Mouse (Mus musculus) c-Kit-positive CD71-positive TER-119-negative erythroid progenitor cells, embryonic 14.5 days (primary cell): ENCODE results near the gene Uvssa.
"Not testable (repeated sequence)": the region's sequence is repeated elsewhere in the genome, so short reads cannot be mapped to it uniquely, and the experiment has no call there.

Experiments used
- DNase-seq: peaks from one replicate; pipeline ENCODE4 v3.0.0-alpha.2; 2013; ENCODE audit warnings: low read depth

Uvssa gene

GRCm38 (mm10) chr5:33378302-33378854, at the start of gene Uvssa:
TSS of gene Uvssa (plus strand) at chr5:33378549.
- DNase-seq, result peak; percentile 100

GRCm38 (mm10) chr5:33334381-33335272, 43.7 kb upstream of the Uvssa start:
- DNase-seq, result no peak

DNA sequence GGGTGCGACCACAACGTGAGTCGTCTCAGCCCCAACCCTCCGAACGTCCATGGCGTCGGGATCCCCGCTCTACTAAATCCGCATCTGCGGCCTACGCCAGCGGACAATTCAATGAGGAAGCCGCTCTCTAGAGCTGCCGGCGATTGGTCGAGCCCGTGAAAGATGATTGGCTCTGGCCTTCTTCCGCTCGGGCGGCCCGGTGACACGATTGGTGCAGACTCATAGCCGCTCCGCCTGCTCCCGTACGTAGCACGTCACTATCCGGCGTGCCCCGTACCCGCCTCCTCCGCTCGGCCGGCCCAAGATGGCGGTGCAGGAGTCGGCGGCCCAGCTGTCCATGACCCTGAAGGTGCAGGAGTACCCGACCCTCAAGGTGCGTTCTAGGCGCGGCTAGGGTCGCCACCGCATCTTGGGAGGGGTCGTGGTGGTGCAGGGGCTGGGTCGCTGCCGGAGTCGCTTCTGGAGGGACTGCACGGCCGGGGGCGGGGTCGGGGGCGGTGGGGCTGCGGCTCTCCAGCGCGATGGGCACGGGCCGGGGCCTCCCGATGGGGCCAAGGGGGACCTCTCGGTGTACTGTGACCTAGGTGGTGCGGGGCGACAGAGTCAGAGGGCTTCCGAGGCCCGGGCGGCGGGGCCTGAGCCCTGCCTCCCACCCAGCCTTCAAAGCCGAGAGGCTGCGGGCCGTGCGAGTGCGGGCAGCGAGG, 42.9 kb upstream of the Uvssa start, which contains the start of gene Maea:
Gene Maea (plus strand): TSS at position 237 of the 704 bp plus-strand sequence.
- peak; percentile 88 for DNase-seq

GRCm38 (mm10) chr5:33335977-33336360, 42.4 kb upstream of the Uvssa start:
- peak; percentile 33 for DNase-seq

GRCm38 (mm10) chr5:33337206-33337605, 41.1 kb upstream of the Uvssa start:
- DNase-seq, result no peak

DNA sequence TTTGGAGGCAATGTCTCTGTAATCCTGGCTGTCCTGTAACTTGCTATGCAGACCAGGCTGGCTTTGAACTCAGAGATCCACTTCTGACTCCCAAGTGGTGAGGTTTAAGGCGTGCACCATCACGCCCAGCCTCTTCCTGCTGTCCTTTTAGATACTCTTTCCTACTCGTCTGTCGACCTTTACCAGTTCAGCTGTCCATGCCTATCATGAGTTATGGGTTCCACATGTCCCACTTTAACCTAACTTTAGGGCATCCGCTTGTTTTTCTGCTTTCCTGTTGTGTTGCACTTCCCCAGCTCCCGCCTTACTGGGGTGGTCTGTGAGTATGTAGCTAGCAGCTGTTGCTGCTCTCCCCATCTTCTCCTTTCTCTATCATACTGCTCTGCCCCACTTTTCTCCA, 37.2 kb upstream of the Uvssa start:
- DNase-seq, result no peak

GRCm38 (mm10) chr5:33342248-33342647, 36.1 kb upstream of the Uvssa start:
- DNase-seq, result not testable (repeated sequence)

GRCm38 (mm10) chr5:33342821-33343220, 35.5 kb upstream of the Uvssa start:
- DNase-seq, result no peak

- DNase-seq, result no peak
Observed at GRCm38 (mm10) chr5:33343571-33343970, 34.8 kb upstream of the Uvssa start.

- peak; percentile 30 for DNase-seq
Observed at GRCm38 (mm10) chr5:33344070-33344469, 34.3 kb upstream of the Uvssa start.

- DNase-seq, result no peak
Observed at GRCm38 (mm10) chr5:33347620-33348019, 30.7 kb upstream of the Uvssa start.

DNA sequence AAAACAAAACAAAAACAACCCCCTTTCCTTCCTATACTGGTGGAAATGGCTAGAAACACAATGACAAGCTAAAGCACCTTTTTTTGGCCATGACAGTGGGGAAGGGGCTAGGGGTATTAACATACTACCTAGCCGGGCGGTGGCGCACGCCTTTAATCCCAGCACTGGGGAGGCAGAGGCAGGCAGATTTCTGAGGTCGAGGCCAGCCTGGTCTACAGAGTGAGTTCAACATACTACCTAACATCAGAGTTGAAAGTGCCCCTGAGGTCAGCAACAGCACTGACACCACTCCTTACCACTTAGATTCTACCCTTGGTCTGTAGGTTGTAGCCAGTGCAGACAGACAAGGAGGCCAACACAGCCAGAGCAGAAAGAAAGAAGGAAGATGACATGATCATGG, 29.1 kb upstream of the Uvssa start:
- DNase-seq, result no peak

DNA sequence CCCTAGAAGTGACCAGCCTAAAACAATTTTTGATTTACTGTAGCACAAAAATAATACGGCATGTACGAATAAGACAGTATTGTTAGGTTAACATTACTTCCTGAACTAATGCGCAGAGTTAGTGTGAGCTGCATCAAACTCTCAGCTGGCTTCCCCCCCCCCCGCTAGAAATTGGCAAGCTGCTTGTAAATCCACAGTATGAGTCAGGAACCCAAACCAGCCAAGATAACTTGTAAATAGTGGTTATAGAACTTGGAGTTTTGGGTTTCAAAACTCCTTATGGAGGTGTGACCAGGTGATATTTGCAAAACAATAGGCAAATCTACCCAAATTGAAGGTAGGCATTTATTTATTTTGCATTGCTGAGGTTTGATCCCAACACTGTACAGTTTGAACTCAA, 28.6 kb upstream of the Uvssa start:
- no peak for DNase-seq

- DNase-seq, result no peak
Observed at GRCm38 (mm10) chr5:33351556-33352272, 26.6 kb upstream of the Uvssa start.

- DNase-seq, result no peak
Observed at GRCm38 (mm10) chr5:33352273-33352645, 26.1 kb upstream of the Uvssa start.

GRCm38 (mm10) chr5:33353011-33353410, 25.3 kb upstream of the Uvssa start:
- DNase-seq, result no peak

DNA sequence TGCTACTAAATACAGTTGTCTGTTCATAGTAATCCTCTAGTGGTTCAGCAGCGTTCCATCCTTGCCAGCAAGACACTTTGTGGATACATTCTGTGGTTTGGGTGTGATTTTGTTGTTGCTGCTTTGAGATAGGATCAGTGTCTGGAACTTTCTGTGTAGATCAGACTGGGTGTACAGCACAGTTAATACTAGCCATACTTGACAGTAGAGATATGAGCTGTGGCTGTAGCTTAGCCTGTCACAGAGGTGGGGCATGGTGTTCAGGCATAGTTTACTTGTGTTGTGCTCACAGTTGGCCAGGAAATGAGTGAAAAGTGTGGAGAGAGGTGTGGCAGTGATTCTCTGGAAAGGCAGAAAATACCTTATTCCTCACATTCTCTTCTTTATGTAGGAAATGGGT, 20.9 kb upstream of the Uvssa start:
- DNase-seq, result no peak

DNA sequence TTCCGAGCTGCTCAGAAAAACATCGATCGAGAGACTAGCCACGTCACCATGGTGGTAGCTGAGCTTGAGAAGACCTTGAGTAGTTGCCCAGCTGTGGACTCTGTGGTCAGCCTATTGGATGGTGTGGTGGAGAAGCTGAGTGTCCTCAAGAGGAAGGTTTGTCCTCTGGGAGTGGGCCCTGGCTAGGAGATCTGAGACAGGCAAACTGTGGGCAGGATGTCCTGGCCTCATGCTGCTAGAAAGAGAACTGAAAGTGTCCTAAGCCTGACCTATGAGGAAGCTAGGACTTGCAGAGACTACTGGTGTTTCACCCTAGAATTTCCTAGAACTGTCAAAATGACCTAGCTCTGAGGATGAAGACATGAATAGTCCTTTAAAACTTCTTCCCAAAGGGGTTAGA, 19.9 kb upstream of the Uvssa start:
- DNase-seq, result no peak

GRCm38 (mm10) chr5:33363263-33363662, 15.1 kb upstream of the Uvssa start:
- no peak for DNase-seq

DNA sequence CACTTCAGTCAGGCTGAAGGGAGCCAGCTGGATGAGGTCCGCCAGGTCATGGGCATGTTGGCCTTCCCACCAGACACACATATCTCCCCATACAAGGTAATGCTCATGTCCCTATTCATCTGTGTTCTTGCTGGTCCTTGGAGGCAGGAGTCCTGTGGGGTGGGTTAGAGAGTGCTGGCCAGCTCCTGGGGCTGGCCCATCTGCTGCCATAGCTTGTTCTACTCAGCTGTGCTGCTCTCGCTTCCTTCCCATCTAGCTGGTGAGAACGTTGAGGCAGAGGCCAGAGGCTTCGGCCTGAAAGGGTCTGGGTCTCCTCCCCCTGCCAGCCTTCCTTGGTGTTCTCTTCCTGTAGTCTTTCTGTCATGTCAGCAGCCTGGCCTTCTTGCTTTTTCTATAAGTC, 9.7 kb upstream of the Uvssa start:
- DNase-seq, result no peak

GRCm38 (mm10) chr5:33371137-33371536, 7.2 kb upstream of the Uvssa start:
- DNase-seq, result peak; percentile 40

- DNase-seq, result no peak
Observed at GRCm38 (mm10) chr5:33371668-33372067, 6.7 kb upstream of the Uvssa start.
